Mouse (Mus musculus) thymus, postnatal 10 days (tissue): Measurements from ENCODE around the gene St14.

ENCODE experiments used
- DNase-seq, 2 experiments: peaks; one replicate each; pipeline ENCODE4 v3.0.0; 2021; ENCODE audit warnings: low spot score in 2 of 2

St14 gene

DNA sequence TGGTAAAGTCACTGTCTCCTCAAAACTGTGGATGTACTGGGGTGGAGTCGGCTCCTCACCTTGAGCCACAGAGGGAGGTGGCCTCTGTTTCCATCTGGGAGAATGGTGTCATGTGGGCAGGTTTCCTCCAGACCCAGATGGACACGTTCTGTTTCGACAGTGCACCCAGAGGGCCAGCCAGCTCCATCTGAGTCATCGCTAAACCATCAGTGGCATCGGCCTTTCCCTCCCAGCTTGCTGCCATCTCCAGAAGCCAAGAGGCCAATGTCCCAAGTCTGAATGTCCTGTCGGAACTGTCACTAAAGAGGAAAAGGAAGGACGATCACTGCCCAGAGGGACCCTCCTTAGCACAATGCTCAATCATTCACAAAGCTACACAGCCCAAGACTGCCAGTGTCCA, 5.6 kb downstream of the St14 start:
- DNase-seq = no peak

DNA sequence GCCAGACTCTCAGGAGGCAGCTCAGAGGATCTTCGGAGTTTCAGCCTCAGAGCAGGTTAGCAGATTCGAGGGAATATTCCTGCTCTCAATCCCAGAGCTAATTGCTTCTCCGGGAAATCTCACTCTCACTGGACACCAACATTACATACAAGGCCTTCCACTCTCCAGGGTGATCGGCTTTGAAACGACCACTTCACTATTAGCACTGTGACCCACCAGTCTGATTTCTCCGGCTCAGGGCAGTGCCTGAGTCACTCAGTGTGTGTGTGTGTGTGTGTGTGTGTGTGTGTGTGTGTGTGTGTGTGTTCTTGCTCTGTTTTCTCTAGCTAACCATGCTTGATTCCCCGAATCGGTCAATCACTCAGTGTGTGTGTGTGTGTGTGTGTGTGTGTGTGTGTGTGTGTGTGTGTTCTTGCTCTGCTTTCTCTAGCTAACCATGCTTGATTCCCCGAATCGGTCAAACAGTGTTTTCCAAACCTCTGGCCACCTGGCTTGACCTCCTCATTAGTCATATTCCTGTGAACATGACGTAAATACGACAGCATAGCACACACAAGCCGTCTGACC, 9.1 kb downstream of the St14 start:
- no peak for DNase-seq

DNA sequence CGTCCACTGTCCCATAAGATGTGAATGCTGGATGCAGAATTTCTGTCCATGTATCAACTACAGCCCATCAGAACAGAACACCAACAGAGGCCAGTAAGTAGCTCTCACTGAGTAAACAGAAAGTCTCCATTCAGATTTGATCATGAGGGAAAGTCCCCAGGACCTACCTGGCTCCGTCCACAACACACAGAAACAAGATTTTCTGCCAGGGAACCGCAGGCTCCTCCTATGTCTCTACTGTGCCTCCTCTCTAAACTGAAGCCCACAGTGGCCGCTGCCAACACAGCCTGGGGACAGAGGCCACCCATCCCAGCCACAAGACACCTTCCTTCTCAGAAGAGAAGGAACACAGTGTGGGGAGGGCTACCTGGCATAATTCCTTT, 11.1 kb downstream of the St14 start:
- no peak for DNase-seq

DNA sequence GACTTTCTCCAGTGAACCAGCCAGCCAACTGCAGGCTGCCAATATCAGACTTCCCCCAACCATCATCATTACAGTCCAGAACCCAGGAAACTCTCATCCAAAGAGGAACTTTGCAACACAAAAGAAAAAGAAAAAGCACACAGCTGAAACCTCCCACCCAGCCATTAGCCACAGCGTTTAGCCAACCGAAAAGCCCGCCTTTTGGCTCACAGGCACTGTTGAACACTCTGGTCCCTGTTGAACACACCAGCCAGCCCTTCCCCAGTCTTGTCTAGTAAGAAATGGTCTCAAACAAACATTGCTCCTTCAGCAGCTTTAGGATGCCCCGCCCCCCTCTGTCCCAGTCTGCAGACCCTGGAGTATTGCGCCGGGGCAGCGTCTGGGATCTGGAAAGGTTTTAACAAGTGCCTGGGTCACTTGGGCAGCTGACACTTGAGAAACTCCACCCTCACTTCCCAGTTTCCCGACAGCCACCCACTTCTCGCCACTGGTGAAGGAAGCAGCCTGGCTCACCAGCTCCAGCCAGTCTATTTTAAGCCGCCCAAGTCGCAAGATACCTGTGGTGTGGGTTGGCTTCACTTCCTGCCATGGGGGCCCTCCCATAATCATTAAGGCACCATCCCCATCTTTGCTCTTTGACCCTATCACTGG, 11.6 kb downstream of the St14 start:
- DNase-seq = no peak

DNA sequence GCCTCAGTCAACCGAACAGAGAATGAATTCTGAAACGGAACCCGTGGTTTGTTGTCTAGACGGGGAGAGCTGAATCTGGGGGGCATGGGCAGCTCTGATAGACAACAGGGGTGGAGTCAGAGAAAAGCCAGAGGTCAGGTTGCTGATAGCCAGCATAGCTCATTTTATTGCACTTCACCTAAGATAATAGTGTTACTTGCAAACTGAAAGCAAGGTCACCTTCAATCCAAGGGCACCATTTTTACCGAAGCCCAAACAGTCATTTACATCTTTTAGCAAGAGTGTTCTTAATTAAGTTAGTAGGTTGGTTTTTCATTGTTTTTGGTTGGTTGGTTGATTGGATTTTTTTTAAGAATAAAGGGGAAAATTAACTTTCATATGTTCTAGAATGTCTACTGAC, 12.2 kb downstream of the St14 start:
- DNase-seq = no peak

DNA sequence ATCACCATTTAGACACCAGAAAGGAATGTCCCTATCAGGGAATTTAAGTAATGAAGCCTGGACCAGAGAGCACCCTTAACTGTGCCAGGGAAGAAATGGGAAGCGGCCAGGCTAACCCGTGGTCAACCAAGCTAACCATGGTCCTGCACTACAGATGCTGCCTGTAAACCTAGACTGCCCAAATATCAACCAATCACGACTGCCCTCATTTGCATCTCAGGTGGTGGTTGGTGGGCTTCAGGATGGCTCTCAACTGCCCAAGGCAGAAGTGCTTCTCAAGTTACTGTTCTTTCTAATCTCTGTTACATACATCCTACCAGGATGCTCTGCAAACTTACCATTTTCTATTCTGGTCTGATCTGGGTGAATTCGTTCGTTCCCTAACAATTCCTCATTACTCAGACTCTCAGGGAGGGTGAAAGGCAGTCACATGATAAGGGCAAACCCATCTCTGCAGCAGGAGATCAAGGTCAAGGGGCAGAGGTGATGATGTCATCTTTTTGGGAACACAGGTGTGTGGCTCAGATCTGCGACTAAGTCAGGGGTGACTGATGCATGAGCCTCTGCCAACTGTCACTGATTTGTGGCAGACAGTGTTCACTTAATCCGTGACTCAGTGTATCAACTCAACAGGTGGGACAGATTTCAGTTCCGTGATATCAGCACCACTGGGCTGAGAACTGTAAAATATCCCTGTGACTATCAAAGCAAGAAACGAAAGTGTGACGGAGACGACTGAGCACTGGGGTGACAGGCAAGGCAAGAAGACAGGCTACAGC, 12.9 kb downstream of the St14 start:
- DNase-seq = no peak

DNA sequence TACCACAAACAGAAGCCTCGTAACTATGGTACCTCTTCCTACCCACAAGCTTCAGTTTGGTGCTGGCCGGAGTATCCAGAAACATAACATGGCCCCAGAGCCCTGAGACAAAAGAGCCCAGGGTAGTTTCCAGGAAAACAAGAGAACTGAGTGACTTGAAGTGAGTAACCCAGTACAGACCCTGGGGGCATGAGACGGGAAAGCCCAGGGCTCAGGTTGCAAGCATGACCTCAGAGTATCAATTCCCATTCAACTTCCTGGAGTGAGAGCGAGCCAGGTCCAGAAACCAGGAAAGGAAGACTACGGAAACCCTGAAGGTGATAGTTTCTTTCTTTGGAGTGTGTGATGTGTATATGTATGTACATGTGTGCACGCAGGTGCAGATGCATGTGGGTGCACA, 14.2 kb downstream of the St14 start:
- DNase-seq = no peak

DNA sequence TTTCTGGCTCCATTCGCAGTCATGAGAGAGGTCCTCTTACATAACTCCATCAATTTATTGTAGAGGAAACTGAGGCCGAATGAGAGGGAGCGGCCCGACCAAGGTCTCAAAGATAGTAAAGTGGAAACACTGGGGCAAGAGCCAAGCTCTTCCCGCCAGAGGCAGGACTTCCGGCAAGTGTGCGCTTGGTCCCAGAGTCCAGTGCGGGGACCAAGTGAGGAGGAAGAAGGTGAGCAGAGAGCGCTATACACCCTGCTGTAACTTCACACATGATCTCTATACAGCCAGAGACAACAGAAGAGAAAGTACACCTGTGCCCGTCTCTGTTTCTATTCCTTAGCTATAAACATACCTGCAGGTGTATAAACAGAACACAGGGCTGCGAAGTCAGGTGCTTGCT, 14.6 kb downstream of the St14 start:
- DNase-seq = no peak

DNA sequence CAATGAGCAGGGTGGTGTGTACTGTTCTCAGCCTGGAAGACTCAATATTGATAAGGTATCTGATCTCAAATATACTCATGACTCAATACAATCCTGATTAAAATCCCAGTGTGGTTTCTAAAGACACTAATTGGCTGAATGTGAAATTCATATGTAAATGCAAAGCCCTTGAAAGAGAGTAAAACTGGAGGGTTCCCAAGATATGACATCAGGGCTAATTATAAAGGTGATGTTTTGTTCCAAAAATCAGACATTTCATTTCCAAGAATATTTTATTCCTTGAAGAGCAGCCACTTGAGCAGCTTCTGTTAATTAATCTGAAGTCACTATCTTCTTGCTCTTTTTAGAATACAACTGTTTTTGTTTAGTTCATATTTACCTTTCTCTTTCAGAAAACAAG, 16.1 kb downstream of the St14 start:
- DNase-seq = no peak

DNA sequence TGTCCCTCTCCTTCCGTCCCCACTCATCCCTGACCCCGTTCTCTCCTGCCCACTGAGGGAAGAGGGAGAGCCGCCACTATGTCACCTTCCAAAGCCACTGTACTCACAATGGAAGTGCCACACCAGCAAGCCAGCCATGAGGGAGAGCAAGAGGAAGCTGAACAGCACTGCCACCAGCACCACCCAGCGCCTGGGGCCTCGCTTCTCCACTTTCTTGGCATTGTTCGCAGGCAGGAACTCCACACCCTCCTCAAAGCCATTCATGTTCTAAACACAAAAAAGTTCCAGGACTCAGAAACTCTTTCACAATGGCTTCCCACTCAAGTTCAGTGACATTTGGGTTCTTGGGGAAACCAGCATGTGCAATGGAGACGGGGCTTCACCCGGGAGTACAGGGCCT, 23.2 kb downstream of the St14 start:
- DNase-seq = no peak

DNA sequence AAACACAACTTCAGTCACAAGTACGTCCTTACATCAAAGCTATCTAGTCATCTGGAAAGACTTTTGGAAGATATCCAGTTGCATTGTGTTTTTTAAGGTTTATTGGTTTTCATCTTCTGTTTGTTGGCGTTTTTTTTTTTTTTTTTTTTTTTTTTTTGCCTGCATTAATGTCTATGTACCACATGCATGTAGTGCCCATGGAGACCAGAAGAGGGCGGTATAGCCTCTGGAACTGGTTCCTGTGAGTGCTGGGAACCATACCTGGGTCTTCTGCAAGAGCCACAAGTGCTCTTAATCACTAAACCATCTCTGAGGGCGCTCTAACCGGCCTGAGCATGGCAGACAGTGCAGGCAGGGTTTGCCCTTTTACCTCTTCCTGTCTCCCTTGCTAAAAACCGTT, 33.5 kb downstream of the St14 start:
- DNase-seq = no peak

DNA sequence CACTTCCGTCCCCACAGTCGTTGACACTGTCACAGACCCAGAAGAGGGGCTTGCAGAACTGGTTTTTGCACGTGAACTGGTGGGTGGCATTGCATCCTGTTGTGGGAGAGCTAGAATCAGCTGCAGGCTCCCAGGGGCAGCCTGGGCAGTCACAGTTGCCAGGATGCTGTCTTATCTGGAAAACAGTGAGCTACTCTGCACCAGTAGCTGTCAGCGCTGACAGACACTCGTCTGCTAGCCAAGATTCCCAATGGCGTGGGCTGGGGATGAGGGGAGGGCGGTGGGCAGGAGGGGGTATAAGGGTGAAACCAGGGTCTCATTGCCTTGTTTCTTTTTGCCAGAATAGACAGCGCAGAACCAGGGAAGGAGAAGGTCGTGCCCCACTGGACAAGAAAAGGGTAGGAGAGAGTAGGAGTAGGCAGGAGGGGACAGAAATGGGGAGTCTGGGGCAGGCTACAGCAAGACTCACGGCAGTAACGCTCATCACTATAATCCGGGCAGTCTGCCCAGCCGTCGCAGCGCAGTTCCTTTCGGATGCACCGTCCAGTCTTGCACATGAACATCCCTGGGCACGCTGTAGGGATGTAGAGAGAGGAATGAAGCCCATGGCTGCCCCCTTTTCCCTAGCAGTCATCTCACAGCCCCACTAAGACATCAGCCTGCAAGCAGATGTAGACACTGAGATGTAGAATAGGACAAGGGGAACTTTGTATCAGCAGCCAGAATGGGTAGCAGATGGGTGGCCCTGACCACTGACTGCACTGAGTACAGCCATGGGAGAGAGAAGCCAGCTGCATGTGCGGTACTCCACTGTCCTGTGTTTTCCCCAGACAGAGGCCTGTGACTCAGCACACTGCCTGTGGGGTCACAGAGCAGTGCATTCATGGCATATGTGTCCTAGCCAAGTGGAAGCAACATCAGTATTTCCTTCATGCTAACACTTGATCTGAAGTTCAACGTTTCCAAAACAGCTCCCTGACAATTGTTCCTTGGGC, 34.3 kb downstream of the St14 start:
- DNase-seq = no peak

DNA sequence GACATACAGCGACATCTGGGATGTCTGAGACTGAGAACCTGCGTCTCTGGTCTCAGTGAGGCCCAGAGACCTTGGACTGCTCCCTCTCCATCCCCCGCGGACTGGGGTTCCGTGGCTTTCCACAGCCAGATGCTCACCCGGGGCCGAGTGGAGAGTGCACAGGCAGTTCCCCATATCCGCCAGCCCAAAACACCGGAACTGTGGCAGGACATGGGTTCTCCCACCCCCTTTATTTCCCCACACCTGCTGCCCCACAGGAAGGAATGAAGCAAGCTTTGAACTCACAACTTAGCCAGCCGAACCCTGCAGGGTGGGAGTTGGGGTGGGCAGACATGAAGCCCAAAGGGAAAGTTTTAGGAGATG, 38.8 kb downstream of the St14 start:
- no peak for DNase-seq

DNA sequence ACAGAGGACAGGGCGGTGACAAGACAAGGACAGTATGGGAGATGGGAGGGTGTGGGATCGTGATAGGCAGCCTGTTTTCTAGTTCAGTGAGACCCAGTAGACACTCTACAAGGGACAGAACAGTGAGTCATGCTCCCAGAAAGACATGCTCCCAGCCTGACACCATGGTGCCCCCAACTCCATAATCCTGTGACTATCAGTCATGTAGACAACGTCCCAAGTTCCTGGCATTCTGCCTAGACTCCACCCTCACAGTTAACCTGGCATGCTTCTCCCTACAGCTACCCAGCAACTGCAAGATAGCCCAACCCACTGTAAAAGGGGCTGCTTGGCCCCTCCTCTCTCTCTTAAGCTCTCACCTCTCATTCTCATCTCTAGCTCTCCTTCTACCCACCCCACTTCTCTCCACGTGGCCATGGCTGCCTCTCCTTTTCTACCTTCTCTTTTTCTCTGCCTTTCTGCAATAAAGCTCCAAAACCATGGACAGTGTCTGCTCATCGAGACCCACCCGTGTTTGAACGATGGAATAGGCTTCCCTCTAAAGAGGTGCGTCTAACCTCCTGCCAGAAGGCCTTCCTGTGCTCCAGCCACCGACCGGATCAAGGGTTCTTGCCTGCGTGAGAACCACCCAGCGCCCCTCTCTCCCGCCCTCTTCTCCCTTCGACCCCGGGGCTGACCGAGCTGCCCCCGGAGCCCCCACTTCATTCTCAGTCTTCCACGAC, 39.4 kb downstream of the St14 start:
- DNase-seq = no peak

DNA sequence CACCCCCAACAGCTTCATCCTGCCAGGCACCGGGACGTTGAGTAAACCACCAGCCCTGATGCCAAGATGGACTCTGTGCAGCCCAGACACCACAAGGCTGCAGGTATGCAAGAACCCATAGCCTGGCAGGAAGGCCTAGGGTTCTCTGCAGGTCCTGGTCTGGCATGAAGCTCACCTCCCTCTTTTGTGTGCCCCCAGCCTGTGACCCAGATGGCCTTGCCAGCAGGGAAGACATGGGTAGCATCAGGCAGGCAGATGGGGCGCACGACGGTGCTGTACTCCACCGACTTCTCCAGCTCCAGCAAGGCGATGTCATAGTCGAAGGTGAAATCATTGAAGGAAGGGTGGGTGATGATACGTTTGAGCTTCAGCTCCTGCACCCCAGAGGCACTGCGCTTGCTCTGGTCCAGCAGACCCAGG, 40.5 kb downstream of the St14 start:
- DNase-seq = no peak

DNA sequence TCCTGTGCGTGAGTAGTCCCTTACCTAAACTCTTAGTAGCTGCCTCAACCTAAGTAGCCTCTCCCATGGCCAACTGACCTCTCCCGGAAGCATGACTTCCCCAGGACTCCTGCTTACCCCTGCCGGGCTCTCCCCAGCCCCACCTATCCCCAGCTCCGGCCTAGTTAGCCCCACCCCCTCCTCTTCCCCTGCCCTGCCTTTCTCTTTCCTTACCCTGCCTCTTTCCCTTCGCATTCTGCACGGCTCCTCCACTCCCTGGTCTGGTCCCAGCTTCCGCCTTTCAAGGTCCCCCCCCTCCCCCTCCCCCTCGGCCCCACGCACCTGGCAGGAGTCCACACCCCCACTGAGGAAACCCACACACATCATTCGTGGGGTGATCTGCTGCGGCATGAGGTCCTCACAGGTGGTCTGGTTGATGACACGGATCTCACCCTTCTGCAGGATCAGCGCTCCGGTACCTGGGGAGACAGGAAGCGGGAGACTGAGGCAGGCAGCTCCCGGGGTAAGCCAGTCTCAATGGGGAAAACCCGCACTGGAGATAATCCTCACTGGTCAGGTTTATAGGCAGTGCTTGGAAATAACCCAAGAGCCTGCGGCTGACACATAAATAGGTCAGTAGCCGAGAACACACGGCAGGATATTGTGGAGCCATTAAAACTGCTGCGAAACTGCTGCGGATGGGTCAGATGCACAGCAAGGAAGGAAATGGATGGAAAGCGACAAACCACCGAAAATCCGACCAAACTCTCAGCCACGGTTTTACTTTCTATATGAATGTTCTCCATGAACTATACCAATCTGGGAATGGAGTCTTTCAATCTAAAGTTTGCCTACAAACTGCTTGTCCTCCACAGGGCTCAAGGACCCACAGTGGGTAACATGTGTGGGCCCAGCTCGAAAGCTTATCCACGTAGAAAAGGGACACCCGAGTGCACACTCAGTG, 41.3 kb downstream of the St14 start:
- DNase-seq = no peak

DNA sequence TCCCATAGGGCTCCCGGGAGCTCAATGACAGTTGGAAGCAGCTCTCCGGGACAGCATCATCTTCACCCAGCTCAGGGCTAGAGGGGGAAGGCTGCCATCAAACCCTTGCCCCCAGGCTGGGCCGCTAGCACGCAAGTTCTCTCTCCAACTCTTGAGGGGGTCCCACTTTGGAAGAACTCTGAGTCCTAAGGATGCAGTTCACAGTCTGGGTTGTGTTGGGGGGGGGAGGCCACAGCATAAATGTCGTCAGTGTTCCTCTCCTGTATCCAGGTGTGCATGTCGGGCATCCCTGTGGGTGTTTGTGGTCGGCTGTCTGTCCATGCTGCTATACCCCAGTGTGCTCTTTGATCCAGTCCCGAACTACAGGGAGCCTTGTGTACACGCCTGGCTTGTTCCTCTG, 42.1 kb downstream of the St14 start:
- DNase-seq = no peak

DNA sequence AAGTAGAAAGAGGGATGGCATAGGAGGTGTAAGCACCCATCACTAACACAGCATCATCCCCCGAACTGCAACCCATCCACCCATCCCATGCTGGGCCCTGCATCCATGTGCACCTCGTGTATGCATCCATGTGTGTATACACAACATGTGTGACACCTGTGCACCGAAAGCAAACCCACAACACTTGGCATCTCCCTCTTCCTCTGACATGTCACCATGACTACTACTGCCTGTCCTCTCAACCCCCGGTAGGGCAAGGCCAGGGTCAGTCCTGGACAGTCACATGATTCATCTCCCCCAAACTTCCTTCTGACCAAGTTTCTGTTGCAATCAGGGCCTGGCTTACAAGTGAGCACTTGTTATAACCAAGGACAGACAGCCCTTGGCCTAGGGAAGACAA, 42.8 kb downstream of the St14 start:
- DNase-seq = no peak

DNA sequence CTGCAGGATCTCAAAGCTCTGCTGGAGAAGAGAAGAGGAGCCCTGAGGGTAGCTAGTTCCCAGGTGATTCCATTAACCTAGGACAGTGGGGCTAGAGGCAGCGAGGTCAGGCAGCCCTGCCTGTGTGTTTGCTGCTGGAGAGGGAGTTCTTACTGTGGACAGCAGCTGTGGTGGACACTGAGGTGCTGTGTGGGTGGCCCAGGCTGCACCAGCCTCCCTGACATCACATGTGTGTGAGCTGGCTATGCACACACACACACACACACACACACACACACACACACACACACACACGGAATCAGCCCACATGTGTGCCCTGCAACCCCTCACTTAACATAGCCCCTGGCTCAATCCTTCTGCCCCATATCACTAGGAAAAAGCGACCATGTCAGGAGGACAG, 43.5 kb downstream of the St14 start:
- DNase-seq = no peak

DNA sequence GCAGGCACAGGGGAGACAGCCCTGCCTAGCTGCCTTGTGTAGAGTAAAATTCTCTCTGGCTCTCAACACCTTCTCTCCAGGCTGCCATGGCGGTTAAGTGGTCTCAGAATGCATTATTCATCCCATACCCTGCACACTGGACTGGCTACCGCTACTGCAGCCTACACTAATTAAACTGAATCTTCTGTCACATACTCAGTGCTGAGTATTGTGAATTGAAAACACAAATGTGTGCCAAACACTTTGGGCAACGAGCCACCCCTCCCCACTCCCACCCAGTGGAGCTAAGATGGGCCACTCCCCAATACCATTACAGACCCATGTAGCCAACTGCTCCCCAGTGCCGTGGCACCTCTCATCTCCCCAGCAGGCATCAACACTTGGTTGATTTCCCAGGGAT, 44.2 kb downstream of the St14 start:
- DNase-seq = no peak

DNA sequence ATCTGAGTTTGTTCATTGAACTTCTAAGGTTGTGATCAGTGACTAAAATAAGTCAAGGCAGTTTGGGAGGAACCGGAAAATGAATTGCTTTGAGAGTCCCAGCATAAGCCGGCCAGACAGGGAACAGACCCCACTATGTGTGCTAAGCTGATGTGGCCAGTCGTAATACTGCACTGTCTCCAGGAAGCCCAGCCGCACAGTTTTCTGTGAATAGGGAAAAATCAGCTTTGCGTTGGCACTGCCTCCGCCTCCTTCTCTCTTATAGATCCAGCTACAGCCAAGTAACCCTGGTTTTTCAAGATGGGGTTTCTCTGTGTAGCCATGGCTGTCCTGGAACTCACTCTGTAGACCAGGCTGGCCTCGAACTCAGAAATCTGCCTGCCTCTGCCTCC, 44.9 kb downstream of the St14 start:
- no peak for DNase-seq
